Mouse (Mus musculus): ENCODE results near the gene Nup107. TPM values are rescaled to one million over a fixed set of nuclear protein-coding genes. Genes with fewer than 3 reads are reported as not detected.

Gene Nup107
- total RNA-seq, 2 experiments from 2014 or later: 17.3 to 20.7 TPM

DNA sequence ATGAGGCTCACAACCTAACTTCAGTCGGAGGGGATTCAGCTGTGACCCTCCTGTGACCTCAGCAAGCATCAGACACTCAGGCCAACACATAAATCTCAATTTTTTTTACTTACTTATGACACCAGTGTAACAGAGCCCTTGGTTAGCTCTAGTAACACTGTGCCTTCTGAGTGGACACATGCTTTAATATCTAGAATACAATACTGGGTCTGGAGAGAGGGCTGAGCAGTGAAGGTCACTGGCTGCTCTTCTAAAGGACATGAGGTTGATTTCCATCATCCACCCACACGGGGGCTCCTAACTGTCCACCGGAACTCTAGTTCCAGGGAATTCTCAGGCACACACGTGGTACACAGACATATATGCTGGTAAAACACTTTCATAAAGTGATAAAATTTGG lies 13.6 kb downstream of the Nup107 start:
- no peak for DNase-seq (ENCODE audit: low spot score in 2 of 2)

DNA sequence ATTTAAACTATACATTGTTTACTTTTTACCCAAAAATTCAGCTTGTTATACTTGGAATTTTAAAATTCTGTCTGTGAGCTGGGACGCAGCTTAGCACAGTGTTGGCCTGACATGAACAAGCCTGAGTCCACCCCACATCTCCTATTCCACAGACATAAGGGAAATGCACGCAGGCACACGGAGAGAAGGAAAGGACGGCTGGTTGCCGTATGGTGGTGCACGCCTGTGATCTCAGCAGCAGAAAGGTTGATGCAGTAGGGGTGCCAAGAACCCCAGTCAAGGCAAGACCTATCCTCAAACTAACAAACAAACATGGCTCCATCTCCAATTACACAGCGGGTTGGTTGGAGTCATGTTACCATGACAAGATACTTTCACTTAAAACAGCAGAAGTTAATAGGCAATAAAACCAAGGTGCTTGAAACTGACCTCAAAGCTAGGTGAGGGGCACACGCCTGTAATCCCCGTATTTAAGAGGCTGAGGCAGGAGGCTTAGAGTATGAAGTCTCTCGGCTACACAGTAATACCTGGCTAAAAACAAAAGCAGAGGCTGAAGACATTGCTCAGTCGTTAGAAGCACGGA lies 14.1 kb downstream of the Nup107 start:
- DNase-seq (ENCODE audit: low spot score in 2 of 2): no peak

DNA sequence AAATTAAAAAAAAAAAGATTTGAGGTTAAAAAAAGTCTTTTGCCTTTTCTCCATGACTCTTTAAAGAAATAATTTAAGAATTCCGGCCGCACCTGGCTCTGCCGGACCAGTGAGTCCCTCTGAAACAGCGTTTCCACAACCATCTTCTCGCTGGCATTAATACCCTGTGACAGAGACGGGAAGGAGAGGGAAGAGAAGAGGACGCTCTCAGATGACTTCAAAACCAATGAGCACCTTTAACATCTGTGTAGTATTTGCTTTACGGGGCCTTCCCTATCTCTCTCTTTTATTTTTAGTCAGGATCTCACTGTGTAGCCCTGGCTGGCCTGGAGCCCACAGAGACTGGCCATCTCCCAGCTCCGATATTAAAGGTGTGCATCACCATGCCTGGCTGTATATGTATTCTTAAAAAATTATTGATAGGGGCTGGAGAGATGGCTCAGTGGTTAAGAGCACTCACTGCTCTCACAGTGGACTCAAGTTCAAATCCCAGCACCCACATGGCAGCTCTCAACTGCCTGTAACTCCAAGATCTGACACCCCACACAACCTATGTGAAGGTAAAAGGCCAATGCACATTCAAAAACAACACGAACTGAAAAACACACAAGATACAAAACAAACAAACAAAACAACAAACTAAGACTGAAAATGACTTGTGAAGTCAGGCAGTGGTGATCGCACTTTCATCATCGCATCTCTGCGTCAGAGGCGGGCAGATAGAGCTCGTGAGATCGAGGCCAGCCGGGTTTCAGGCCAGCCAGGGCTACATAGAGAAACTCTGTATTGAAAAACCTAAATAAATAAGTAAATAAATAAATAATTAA lies 14.8 kb downstream of the Nup107 start:
- DNase-seq (ENCODE audit: low spot score in 2 of 2): no peak

DNA sequence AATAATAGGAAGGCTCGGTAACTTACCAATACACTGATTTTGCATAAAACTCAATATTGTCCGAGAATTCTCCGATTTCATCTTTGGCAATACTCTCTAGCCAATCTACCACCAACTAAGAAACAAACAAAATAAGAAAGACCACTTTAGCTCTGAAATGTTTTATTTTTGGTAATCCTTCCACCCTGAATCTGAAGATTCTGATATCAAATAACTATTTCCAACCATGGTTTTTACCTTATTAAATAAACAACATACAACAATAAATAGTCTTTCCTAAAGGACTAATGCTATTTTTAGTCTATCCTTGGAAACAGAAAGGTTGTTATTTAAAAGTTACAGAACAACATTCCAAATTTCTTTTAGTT lies 15.4 kb downstream of the Nup107 start:
- DNase-seq (ENCODE audit: low spot score in 2 of 2): no peak

DNA sequence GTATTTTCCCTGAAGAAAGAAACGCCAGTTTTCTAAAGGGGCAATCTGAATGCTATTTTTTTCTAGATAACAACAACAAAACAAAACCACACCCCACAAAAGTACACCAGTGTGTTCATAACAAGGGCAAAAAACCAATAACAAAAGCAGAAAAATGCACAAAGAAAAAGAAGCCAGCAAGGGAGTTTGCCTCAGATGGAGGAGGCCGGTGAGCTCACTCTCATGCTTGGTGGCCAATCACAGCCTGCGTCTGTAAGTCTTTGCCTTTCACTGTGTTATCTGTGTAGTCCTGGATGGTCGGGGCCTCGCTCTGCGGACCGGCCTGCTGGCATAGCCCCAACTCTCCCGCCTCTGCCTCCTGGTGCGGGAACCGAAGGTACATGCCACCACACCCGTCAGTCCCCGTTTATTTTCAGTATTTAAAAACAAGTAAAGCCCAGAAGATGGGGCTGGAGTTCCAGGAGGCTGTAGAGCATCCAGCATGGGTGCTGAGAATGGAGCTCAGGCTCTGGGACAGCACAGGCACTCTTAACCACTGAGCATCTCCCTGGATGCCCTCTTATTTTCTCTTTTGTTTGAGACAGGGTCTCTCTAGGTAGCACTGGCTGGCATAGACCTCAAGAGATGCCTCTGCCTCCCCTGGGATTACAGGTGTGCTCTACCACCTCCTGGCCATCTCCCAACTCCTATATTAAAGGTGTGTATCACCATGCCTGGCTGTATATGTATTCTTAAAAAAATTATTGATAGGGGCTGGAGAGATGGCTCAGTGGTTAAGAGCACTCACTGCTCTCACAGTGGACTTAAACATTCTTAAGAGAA lies 16.0 kb downstream of the Nup107 start:
- DNase-seq (ENCODE audit: low spot score in 2 of 2): no peak

DNA sequence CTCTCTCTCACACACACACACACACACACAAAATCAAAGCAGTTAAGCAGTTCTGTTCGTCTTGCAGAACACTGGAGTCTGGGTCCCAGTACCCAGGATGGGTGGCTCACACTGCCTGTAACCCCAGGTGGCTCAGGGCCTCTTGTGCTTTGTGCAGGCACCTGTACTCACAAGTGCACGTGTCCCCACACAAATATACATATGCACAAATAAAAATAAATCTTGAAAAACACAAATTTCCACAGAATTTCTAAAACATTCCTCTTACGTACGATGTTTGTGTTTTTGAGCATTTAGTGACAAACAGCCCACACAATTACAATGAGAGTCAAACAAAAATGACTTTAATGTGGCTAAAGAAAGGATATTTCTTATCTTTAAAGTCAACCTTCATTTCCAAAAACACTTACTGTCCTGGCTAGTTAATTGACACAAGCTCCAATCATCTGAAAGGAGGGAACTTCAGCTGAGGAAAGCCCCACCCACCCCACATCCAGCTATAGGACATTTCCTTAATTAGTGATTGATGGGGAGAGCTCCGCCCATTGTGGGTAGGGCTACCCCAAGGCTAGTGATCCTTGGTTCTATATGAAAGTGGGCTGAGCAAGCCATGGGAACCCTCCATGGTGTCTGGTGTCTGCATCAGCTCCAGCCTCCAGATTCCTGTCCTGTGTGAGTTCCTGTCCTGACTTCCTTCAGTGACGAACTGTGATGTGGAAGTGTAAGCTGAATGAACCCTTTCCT lies 16.9 kb downstream of the Nup107 start:
- no peak for DNase-seq (ENCODE audit: low spot score in 2 of 2)

DNA sequence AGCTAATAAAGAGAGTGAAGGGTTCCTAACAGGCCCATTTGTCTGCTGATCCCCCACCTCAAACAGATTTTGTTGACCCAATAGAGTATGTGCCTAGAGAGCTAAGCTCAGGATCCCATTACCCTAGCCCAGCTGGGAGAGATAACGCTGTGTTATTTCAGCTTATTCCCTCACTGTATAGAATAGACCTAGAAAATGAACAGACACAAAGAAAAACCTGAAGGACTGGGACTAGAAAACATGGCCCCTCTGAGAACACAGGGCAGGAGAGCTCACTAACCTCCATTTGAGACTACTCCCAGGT lies 17.7 kb downstream of the Nup107 start:
- DNase-seq (ENCODE audit: low spot score in 2 of 2): no peak

DNA sequence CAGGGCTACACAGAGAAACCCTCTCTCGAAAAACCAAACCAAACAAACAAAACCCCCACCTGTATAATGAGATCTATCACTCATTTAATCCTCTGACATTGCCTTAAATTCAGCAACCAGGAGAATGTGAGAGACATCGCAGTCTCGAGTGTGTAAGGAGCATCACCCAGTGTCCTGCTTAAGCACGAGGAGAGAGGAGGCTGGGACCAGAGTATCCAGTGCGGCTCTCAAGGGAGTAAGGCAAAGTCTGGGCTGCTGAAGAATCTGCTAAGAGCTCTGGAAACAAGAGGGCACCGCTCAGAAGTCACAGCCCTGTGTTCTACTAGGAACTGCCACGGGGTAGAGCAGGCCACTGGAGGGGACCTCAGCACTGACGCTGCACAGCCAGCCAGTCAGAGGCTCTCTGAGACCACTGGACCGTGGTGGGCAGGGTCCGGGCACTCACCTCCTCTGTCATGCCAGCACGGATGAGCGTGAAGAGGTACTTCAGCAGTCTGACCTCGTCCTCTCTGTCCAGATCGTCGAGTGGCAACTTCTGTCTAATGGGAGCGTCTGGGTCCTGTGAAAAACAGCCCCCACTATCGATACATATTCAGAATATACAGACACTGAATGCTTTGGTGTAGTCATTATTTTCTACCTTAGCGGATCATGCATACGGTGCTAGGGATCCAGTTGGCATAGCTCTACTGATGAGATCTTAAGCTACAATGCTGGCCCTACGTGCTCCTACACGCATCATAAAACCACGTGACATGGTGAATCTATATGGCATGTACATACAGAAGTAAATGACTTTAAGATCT lies 18.3 kb downstream of the Nup107 start:
- no peak for DNase-seq (ENCODE audit: low spot score in 2 of 2)

DNA sequence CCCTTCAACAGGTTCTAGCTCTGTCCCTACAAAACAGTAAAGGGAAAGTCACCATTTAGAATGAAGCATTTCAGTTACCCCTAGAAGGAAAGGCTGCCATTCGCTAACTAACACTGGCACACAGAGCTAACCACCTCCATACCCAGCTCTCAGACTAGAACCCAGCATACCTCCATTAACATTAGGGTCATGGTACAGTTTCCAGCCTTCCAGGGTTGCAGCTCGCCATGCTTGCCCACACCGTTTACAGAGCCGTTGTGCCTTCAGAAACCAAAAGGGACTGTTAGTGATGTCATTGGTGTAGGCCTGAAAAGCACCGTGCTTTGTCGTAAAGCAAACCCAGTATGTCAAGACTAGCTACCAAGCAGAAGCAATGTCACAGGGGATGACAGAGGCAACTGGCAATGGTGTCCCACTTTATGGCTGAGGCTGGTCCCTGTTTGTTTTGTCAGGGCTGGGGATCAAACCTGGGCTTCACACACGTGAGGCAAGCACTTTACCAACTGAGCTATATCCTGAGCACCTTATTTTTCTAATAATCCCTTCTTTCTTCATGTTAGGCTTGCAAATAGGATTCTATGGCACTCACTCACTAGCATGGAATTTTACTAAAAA lies 19.3 kb downstream of the Nup107 start:
- no peak for DNase-seq (ENCODE audit: low spot score in 2 of 2)

DNA sequence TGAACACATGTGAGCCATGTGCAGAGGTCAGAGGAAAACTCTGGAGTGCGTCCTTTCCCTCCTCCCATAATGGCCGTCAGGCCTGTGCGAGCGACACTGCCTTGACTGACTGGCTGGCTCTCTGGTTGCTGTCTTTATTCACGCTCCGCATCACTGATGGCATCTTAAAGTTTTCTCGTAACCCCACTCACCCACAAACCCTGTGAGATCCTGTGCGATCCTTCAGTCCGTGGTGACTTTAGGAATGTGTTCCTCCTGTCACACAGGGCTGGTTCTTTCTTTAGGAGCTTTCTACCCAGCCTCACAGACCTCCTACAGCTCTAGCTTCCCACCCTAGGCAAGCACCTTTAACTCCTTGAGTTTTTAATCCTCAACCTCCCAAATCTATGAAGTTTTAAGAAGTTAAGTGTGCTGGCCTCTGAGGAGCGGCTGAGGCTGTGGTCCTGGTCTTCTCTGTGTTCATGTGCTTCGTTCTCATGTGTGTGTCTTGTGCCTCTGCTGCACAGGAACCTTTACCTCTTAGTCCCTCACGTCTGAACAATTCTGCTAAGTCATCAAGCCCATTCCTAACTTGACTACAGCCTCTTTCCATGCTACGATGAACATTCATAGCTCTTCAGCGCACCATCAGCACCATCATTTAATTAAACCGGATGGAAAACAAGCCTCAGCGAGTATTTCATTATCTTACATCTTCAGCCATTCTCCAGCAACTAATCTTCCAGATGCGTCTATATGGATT lies 20.0 kb downstream of the Nup107 start:
- DNase-seq (ENCODE audit: low spot score in 2 of 2): no peak

DNA sequence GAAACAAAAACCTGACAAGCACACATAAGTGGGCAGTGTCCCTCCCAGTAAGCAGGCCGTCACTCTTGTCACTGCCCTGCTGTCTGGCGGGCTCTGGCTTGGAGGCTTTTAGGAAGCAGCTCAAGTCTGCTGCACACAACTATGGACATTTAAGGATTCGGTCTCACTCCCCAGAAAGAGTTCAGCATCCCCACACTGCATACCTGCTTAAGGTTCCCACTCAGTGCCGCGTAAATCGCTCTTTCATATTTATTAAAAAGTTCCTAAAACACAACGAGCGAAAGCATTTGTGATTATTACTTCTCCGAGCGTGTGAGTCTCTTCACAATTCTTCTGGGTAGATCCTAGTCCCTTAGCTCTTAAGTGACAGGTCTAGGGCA lies 21.4 kb downstream of the Nup107 start:
- no peak for DNase-seq (ENCODE audit: low spot score in 2 of 2)

DNA sequence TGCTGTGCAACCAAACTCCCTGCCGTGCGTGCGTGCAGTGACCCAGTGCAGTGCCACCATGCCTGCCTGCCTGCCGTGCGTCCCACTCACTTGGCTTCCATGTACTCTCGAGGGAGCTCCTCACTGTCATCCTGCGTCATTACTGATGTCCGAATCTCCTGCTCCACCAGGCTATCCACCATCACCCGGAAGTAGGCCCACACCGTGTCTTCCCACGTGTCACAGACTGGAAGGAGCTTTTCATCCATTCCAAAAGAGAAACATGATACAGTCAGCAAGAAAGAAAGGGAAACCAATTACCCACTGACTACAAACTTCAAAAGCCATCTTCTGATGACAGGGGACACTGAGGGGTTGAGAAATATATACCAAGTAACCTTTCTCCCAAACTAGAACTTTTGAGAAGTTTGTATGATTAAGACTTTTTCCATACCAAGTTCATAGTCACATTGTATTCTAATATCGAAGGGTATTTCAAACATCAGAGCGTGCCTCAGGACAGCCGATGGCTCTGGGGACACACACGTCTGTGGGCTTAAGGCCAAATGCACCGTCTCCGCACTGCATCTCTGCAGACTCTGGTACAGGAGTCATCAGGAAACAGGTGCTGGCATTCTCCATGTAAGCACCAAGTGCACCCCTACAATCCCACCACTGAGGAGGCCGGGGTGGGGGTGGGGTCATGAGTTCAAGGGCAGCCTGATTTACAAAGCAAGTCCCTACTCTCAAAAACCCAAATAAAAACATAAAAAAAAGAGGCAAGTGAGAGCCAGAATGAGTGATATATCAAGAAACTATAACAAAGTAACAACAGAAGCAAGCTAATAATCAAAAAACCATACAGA lies 22.0 kb downstream of the Nup107 start:
- DNase-seq (ENCODE audit: low spot score in 2 of 2): no peak

DNA sequence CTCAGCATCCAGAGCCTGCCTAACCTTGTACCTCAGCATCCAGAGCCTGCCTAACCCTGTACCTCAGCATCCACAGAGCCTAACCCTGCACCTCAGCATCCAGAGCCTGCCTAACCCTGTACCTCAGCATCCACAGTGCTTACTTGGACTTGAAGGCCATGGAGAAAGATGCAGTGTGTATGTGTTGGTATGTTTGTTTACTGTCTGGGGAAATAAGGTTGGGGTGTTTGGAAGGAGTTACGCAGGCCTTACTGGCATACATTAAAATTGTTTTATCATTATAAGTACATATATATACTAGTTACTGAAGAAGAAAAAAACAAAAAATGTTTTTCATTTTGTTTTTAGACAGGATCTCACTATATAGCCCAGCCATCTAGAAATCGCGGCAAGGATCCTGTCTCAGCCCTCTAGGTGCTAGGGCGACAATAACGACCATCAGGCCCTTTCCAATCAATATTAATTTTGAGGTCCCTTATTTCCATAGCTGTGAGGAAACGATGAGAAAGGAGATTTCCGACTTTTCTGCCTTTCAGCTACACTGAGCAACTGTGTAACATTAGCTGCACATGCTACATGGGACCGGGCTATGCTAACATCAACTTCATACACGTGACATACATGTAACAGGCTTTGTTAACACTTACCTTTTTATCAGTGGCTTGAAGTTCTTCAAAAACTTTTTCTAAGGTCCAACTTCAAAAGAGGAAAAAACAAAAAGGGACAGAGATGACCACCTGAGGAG lies 22.8 kb downstream of the Nup107 start:
- no peak for DNase-seq (ENCODE audit: low spot score in 2 of 2)

DNA sequence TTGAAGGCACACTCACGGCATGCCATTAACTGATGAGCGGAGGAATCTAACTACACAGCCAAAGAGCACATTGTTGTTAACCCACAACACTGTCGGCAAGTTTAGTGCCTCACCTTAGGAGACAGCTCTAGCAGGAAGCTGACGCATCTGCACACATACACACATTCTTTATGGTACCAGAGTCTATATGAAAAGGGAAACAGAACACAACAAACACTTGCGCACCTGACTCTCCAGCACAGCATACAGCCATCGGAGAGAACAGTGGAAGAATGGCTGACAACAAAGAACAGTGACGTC lies 24.4 kb downstream of the Nup107 start:
- DNase-seq (ENCODE audit: low spot score in 2 of 2): no peak

DNA sequence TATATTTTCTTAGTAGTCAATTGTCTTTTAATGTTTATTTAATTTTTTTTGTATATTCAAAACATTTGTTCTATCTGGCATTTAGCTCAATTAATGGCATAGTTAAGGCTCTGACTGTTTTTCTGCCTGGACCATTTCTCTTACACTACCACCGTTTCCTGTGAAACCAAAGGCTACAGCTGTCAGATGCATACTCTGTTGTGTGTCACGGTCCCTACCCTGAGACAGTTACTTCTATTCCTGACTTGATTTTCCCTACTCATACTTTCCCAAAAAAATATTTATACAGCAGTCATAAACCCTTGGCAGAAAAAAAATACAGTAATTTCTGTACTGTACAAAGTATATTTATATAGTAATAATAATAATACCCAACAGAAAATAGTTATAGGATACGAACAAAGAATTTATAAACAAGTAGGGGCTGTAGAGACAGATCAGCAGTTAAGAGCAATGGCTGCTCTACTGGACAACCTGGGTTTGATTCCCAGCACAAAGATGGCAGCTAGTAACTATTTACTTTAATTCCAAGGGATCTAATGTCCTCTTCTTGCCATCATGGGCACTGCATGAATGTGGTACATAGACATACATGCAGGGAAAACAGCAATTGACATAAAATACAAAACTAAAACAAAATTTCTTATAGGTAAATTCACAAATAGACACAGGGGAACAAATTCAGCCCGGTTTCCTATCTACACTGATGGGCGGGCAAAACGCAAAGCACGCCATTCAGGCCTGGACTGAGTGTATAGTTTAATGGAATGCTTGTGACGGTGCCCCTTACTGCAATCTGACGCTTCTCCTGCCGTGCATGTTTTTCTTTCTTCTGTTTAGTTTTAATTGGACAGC lies 25.0 kb downstream of the Nup107 start:
- DNase-seq (ENCODE audit: low spot score in 2 of 2): no peak

DNA sequence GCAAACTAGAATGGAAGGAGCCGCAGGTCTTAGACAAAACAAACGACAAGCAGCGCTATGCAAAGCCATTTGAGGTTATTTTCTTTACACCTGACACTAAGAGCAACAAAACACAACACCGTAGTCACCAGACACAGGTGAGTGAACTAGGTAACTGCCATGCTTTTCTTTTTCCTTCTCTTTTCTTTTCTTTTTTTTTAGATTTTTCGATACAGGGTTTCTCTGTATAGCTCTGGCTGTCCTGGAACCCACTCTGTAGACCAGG lies 25.7 kb downstream of the Nup107 start:
- DNase-seq (ENCODE audit: low spot score in 2 of 2): no peak

DNA sequence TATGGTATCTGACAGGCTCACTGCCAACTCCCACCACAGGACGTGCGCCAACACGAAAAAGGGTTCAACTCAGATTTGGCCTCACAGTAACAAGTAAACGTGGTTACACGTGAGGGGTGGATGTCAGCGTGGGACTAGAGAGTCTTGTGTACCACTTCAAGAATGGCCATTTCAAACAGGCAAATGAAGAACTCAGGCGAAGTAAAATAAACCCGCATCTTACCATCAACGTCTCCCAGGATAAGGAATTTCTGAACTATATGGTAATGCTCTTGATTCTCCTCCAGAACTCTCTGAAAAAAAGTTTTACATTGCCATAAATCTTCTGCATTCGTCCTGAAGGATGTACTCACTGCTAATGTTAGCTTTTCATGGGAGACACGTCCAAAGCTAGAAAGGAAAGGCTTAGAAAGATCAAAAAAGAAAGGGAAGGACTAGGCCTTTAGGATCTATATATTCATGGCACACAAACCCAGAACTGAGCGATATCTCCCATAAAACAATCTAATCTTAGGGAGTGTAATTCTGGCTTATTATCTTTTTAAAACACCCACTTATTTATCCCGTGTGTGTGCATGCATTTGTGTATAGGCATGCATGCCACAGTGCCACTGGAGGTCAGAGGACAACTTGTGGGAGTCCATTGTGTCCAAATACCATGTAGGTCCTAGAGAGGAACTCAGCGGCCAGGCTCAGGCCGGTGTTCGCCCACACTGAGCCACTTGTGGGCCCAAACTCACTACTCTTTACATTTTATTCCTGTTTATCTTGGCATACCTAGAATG lies 26.2 kb downstream of the Nup107 start:
- DNase-seq (ENCODE audit: low spot score in 2 of 2): no peak
